Mouse (Mus musculus) T-helper 1 cell (primary cell): ENCODE results near the gene Nfkb1.

Experiments
- in situ Hi-C: fragments of 300-600 bp; cut with MboI, MseI; formaldehyde crosslinking; loops from one replicate; pipeline ENCODE4 v1.15.1; 2025; ENCODE audit warnings: high pct_unique_total_duplicates

The Nfkb1 gene

GRCm38 (mm10) chr3:135691191-135692131 lies at the start of gene Nfkb1:
Gene Nfkb1, minus strand, starts transcription at chr3:135691547.
- in situ Hi-C loops = loop anchor here (5.0 kb wide), 1 partner anchor 36 kb away; no protein-coding TSS in a partner anchor

GRCm38 (mm10) chr3:135740711-135741110 lies 49.4 kb upstream of the Nfkb1 start:
- in situ Hi-C loops = no loop called here

GRCm38 (mm10) chr3:135734736-135735135 lies 43.4 kb upstream of the Nfkb1 start:
- in situ Hi-C loops = loop anchor here (5.0 kb wide), 1 partner anchor 98 kb away; no protein-coding TSS in a partner anchor

GRCm38 (mm10) chr3:135732747-135733445 lies 41.5 kb upstream of the Nfkb1 start:
- in situ Hi-C loops = no loop called here

GRCm38 (mm10) chr3:135731292-135732047 lies 40.1 kb upstream of the Nfkb1 start:
- in situ Hi-C loops = no loop called here

GRCm38 (mm10) chr3:135730790-135731189 lies 39.4 kb upstream of the Nfkb1 start:
- in situ Hi-C loops = no loop called here

GRCm38 (mm10) chr3:135729575-135729974 lies 38.2 kb upstream of the Nfkb1 start:
- in situ Hi-C loops = loop anchor here (5.0 kb wide), 2 partner anchors 37 to 82 kb away; partner anchors contain the start of gene Nfkb1

GRCm38 (mm10) chr3:135728900-135729299 lies 37.6 kb upstream of the Nfkb1 start:
- in situ Hi-C loops = loop anchor here (5.0 kb wide), 2 partner anchors 37 to 82 kb away; partner anchors contain the start of gene Nfkb1

GRCm38 (mm10) chr3:135727339-135727738 lies 36.0 kb upstream of the Nfkb1 start:
- in situ Hi-C loops = loop anchor here (5.0 kb wide), 2 partner anchors 35 to 80 kb away; partner anchors contain the start of gene Nfkb1

- in situ Hi-C loops = loop anchor here (5.0 kb wide), 2 partner anchors 34 to 79 kb away; partner anchors contain the start of gene Nfkb1
Measured at GRCm38 (mm10) chr3:135726521-135727275, 35.4 kb upstream of the Nfkb1 start.

GRCm38 (mm10) chr3:135726023-135726422 lies 34.7 kb upstream of the Nfkb1 start:
- in situ Hi-C loops = loop anchor here (5.0 kb wide), 2 partner anchors 34 to 79 kb away; partner anchors contain the start of gene Nfkb1

- in situ Hi-C loops = no loop called here
Measured at GRCm38 (mm10) chr3:135722104-135722503, 30.8 kb upstream of the Nfkb1 start.

GRCm38 (mm10) chr3:135719969-135720368 lies 28.6 kb upstream of the Nfkb1 start:
- in situ Hi-C loops = loop anchor here (10.0 kb wide), 1 partner anchor 115 kb away; no protein-coding TSS in a partner anchor

- in situ Hi-C loops = loop anchor here (10.0 kb wide), 1 partner anchor 114 kb away; no protein-coding TSS in a partner anchor
Measured at GRCm38 (mm10) chr3:135719179-135719532, 27.8 kb upstream of the Nfkb1 start.

GRCm38 (mm10) chr3:135718323-135719178 lies 27.2 kb upstream of the Nfkb1 start:
- in situ Hi-C loops = loop anchor here (10.0 kb wide), 1 partner anchor 114 kb away; no protein-coding TSS in a partner anchor

GRCm38 (mm10) chr3:135713016-135713950 lies 21.9 kb upstream of the Nfkb1 start:
- in situ Hi-C loops = loop anchor here (10.0 kb wide), 1 partner anchor 108 kb away; no protein-coding TSS in a partner anchor

- in situ Hi-C loops = loop anchor here (10.0 kb wide), 1 partner anchor 107 kb away; no protein-coding TSS in a partner anchor
Measured at GRCm38 (mm10) chr3:135711613-135712012, 20.3 kb upstream of the Nfkb1 start.

GRCm38 (mm10) chr3:135711040-135711570 lies 19.8 kb upstream of the Nfkb1 start:
- in situ Hi-C loops = loop anchor here (10.0 kb wide), 1 partner anchor 106 kb away; no protein-coding TSS in a partner anchor
